Mouse (Mus musculus) Patski (cell line): ENCODE measurements at regions not wholly inside any gene's neighbourhood (a gene's known extent, or its start where the extent isn't known, plus 50 kb on each side); places are given as distances from the start of the nearest gene placed in this dataset.

Source experiments
- ATAC-seq: fragments of 100-300 bp; one replicate; pipeline ENCODE4 v1.8.0; 2021
- CTCF ChIA-PET: fragments of 350-600 bp; sonication (Branson Sonifier 250); formaldehyde crosslinking; loops from one replicate; lab custom pipeline; 2022; ENCODE audit warnings: inconsistent platforms; lab: Charles Lee
- POLR2A ChIA-PET: fragments of 350-600 bp; sonication (Branson Sonifier 250); formaldehyde crosslinking; loops from one replicate; lab custom pipeline; 2022; ENCODE audit warnings: antibody characterized with exemption, inconsistent platforms; lab: Charles Lee
- DNase-seq: peaks from one replicate; pipeline ENCODE4 v3.0.0-alpha.2; 2011; ENCODE audit warnings: low read depth, low spot score
- H3K27me3 ChIP-seq: fragments of 371-371 bp; one replicate; pipeline ENCODE4 v1.5.1; 2021
- CTCF ChIP-seq: fragments of 100-300 bp; IDR thresholded peaks from one replicate; pipeline ENCODE4 v1.5.1; 2021
- in situ Hi-C: fragments of 300-500 bp; cut with MboI; formaldehyde crosslinking; loops from 3 replicates; pipeline ENCODE4 v1.11.1; 2018; ENCODE audit warnings: low pct_unique_long_range_greater_than_20kb, mixed read lengths

- POLR2A ChIA-PET = no interaction called here
- peak; percentile 1 for DNase-seq
- H3K27me3 ChIP-seq = no peaks in the 10 kb centered on the region
- in situ Hi-C loops = no loop called here
- TF ChIP-seq CTCF = no peak
- CTCF ChIA-PET = no interaction called here
- ATAC-seq = peak; percentile 44
These were observed 58.6 kb upstream of the Prdm8 start for GRCm38 (mm10) chr5:98108394-98108793.

GRCm38 (mm10) chr5:98106261-98106660 lies 60.7 kb upstream of the Prdm8 start:
- POLR2A ChIA-PET = no interaction called here
- TF ChIP-seq CTCF = no peak
- CTCF ChIA-PET = no interaction called here
- no peak for ATAC-seq
- H3K27me3 ChIP-seq = no peaks in the 10 kb centered on the region
- no peak for DNase-seq
- in situ Hi-C loops = no loop called here

GRCm38 (mm10) chr5:98083409-98083808 lies 52.6 kb upstream of the Antxr2 start:
- ATAC-seq = no peak
- TF ChIP-seq CTCF = no peak

GRCm38 (mm10) chr5:98081204-98081603 lies 50.4 kb upstream of the Antxr2 start:
- ChIA-PET POLR2A (no interaction called here), CTCF (no interaction called here)
- in situ Hi-C loops = no loop called here
- TF ChIP-seq CTCF = no peak
- DNase-seq (no peak), ATAC-seq (no peak)
- no peaks in the 10 kb centered on the region for H3K27me3 ChIP-seq

More at GRCm38 (mm10) chr5:98083409-98083808, 52.6 kb upstream of the Antxr2 start:
- no peak for DNase-seq
- in situ Hi-C loops = no loop called here
- no peaks in the 10 kb centered on the region for H3K27me3 ChIP-seq
- CTCF ChIA-PET = no interaction called here
- POLR2A ChIA-PET = no interaction called here
